Mouse (Mus musculus) heart, adult 2 months (tissue): ENCODE measurements at regions not wholly inside any gene's neighbourhood (a gene's known extent, or its start where the extent isn't known, plus 50 kb on each side); places are given as distances from the start of the nearest gene placed in this dataset.

Source experiments
- CTCF ChIP-seq: fragments of 200-600 bp; IDR thresholded peaks from 2 replicates; pipeline ENCODE4 v1.8.1; 2022; ENCODE audit warnings: antibody characterized with exemption, mild to moderate bottlenecking, moderate library complexity
- EP300 ChIP-seq: fragments of 200-500 bp; IDR thresholded peaks from 2 replicates; pipeline ENCODE4 v1.6.1; 2011; ENCODE audit warnings: low read depth, low read length, control low read depth; ENCODE audit not compliant: insufficient read depth
- POLR2A ChIP-seq: fragments of 200-500 bp; IDR thresholded peaks from 2 replicates; pipeline ENCODE4 v1.6.1; 2011; ENCODE audit warnings: mild to moderate bottlenecking, low read depth, low read length, control low read depth; ENCODE audit not compliant: insufficient read depth

GRCm38 (mm10) chr10:31062732-31063131 lies 220.1 kb upstream of the Hey2 start:
- TF ChIP-seq POLR2A (no peak), EP300 (no peak), CTCF (no peak)
